Mouse (Mus musculus) retina, embryonic 14.5 days (tissue): ENCODE measurements at regions not wholly inside any gene's neighbourhood (a gene's known extent, or its start where the extent isn't known, plus 50 kb on each side); places are given as distances from the start of the nearest gene placed in this dataset.

ENCODE experiments used
- DNase-seq: peaks from one replicate; pipeline ENCODE4 v3.0.0-alpha.2; 2015; ENCODE audit warnings: low spot score

GRCm38 (mm10) chr9:104387805-104388204 is 50.3 kb upstream of the Acpp start:
- no peak for DNase-seq
